In the genomic region with DNA sequence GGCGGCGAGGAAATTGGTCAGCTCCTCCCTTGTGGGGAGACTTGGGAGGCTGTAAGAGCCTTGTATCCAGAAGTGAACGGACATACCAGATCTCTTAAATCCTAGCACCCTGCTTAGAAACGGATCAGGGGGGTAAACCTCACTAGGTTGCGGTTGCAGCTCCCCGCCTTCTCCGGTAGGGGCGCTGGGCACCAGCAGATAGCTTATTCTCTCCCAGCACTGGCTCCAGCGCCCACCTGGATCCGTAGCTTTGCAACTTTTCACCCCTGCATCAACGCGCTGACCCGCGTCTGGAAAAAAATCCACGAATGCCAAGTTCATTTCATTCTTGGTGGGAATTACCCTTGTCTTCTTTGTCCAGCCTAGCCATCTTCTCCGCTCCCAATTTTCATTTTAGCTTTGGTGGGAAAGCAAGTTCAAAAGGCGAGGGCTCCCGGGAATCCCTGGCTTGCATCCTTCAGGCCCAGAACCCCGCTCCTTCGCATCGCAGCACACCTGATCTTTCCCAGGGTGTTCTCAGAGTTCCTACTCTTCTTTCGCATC, we compare ENCODE assay signal across 8 mouse cellular contexts. TPM values are rescaled to one million over a fixed set of nuclear protein-coding genes. Genes with fewer than 3 reads are reported as not detected.
DNase-seq lines count a peak whose midpoint lies in the region; ATAC-seq and TF ChIP-seq lines count a peak whose summit lies in the region.

No protein-coding gene starts in this region.

- 9% methylated on average over 22 of the region's 22 CpGs for WGBS in thymus, adult 2 months
- WGBS in forebrain, embryonic 12.5 days = 3% methylated on average over 20 of the region's 22 CpGs
- WGBS in hindbrain, embryonic 12.5 days = 2% methylated on average over 20 of the region's 22 CpGs

- no peaks in the 10 kb centered on the region for H3K27me3 ChIP-seq in thymus, adult 2 months (ENCODE audit: control insufficient read depth, insufficient read depth, low read length)
- peaks cover 52% of the 10 kb centered on the region for H3K27me3 ChIP-seq in forebrain, embryonic 12.5 days
- peaks cover 18% of the 10 kb centered on the region for H3K27me3 ChIP-seq in hindbrain, embryonic 12.5 days

- TF ChIP-seq CTCF in thymus, adult 2 months (IDR thresholded peaks at IDR 0.05; ENCODE audit: borderline replicate concordance, control insufficient read depth, extremely low read depth, insufficient read depth, low read length, poor library complexity) = 0 out of 2 replicates have a peak, but pooled peaks have one; percentile 29

- no peaks in the 10 kb centered on the region for H3K9me3 ChIP-seq in forebrain, embryonic 12.5 days
- H3K9me3 ChIP-seq in hindbrain, embryonic 12.5 days (replicated peaks) = 0 out of 2 replicates have a peak, but pooled peaks cover 3% of the 10 kb centered on the region

- H3K27ac ChIP-seq in thymus, adult 2 months (ENCODE audit: control insufficient read depth, insufficient read depth, low read length) = no peak overlapping the region
- H3K27ac ChIP-seq in forebrain, embryonic 12.5 days = no peak overlapping the region
- H3K27ac ChIP-seq in hindbrain, embryonic 12.5 days = no peak overlapping the region

- peak overlapping the region; percentile 99 for H3K4me2 ChIP-seq in forebrain, embryonic 12.5 days
- peak overlapping the region; percentile 95 for H3K4me2 ChIP-seq in hindbrain, embryonic 12.5 days (replicated peaks)

- H3K4me1 ChIP-seq in thymus, adult 2 months (replicated peaks; ENCODE audit: control insufficient read depth, insufficient read depth, low read length) = no peaks in the 10 kb centered on the region
- peaks cover 30% of the 10 kb centered on the region for H3K4me1 ChIP-seq in forebrain, embryonic 12.5 days
- H3K4me1 ChIP-seq in hindbrain, embryonic 12.5 days = peaks cover 25% of the 10 kb centered on the region

- TF ChIP-seq POLR2A in thymus, adult 2 months (IDR thresholded peaks at IDR 0.05; ENCODE audit: control insufficient read depth, extremely low read depth, insufficient read depth, low read length, poor library complexity) = no peak

- no peaks in the 10 kb centered on the region for H3K36me3 ChIP-seq in thymus, adult 2 months (ENCODE audit: control insufficient read depth, insufficient read depth, low read length)
- H3K36me3 ChIP-seq in forebrain, embryonic 12.5 days (replicated peaks) = no peaks in the 10 kb centered on the region
- no peaks in the 10 kb centered on the region for H3K36me3 ChIP-seq in hindbrain, embryonic 12.5 days

- no peak overlapping the region for H3K4me3 ChIP-seq in thymus, adult 2 months (ENCODE audit: control insufficient read depth, insufficient read depth, low read length)
- peak overlapping the region; percentile 61 for H3K4me3 ChIP-seq in forebrain, embryonic 12.5 days (replicated peaks)
- peak overlapping the region; percentile 63; the same call in 1 of the 2 replicates for H3K4me3 ChIP-seq in hindbrain, embryonic 12.5 days

- H3K9ac ChIP-seq in forebrain, embryonic 12.5 days = 0 out of 2 replicates have a peak overlapping the region, but pooled peaks have one; percentile 69
- no peak overlapping the region for H3K9ac ChIP-seq in hindbrain, embryonic 12.5 days

- ATAC-seq in forebrain, embryonic 12.5 days (ENCODE audit: low FRiP score) = peak; percentile 56
- no peak for ATAC-seq in hindbrain, embryonic 12.5 days (ENCODE audit: low FRiP score)
- ATAC-seq in megakaryocyte-erythroid progenitor cell, adult 5-6 weeks (replicated peaks; ENCODE audit: low FRiP score, low TSS enrichment, poor library complexity, severe bottlenecking) = 0 out of 2 replicates have a peak, but pooled peaks have one; percentile 44
- ATAC-seq in activated CD4-positive, CD25-positive, alpha-beta regulatory T cell, adult 4 months = no peak

- peak; percentile 6 for DNase-seq in thymus, adult 2 months
- DNase-seq in thymus, postnatal 36 days = no peak
- DNase-seq in layer of hippocampus, postnatal 14 days (ENCODE audit: low spot score in 2 of 2) = peak; percentile 73 to 76
- peak; percentile 90 for DNase-seq in right cerebral cortex, postnatal 4 days

RNA-seq across cellular contexts. Expression of a gene that starts 1.8 kb away (rescaled TPM):
- polyA plus RNA-seq in thymus, adult 2 months (2012; rRNA removed) = 0.18 and 0.32 TPM in 2 replicates
- polyA plus RNA-seq in forebrain, embryonic 12.5 days (2016; fragmentation: Nextera tagmentation; extraction: Ambion mirVana) = 4.9 and 5.5 TPM in 2 replicates
- 7.4 and 7.6 TPM in 2 replicates for polyA plus RNA-seq in hindbrain, embryonic 12.5 days (2016; fragmentation: Nextera tagmentation; extraction: Ambion mirVana)
- total RNA-seq in layer of hippocampus, postnatal 14 days (2021) = 10 to 100 TPM; 32.8 to 35.0 TPM
- total RNA-seq in megakaryocyte-erythroid progenitor cell, adult 5-6 weeks (2014; fragmentation: Nextera tagmentation) = not detected in 2 replicates
- not detected in 2 replicates for total RNA-seq in megakaryocyte-erythroid progenitor cell, adult 5-6 weeks (2017)
- not detected for polyA plus RNA-seq in activated CD4-positive, CD25-positive, alpha-beta regulatory T cell, adult 4 months (2017; shearing (Covaris generic))

Comparison
In these comparisons a context has a peak if more than half of its experiments do, and no peak if none do; other contexts are left out.
1. DNase-seq: peak in thymus, adult 2 months (single experiment), layer of hippocampus, postnatal 14 days (2 of 2) and right cerebral cortex, postnatal 4 days (single experiment); none in thymus, postnatal 36 days (0 of 2).
2. ATAC-seq: peak in forebrain, embryonic 12.5 days (single experiment) and megakaryocyte-erythroid progenitor cell, adult 5-6 weeks (single experiment); none in hindbrain, embryonic 12.5 days (single experiment) and activated CD4-positive, CD25-positive, alpha-beta regulatory T cell, adult 4 months (single experiment).